Mouse (Mus musculus) myocyte (in vitro differentiated cells): ENCODE measurements at regions not wholly inside any gene's neighbourhood (a gene's known extent, or its start where the extent isn't known, plus 50 kb on each side); places are given as distances from the start of the nearest gene placed in this dataset.

ENCODE experiments used
- H3K27me3 ChIP-seq: one replicate; pipeline ENCODE4 v1.6.1; 2011; ENCODE audit not compliant: control insufficient read depth, insufficient read depth, insufficient read length
- H3K36me3 ChIP-seq: one replicate; pipeline ENCODE4 v1.6.1; 2011; ENCODE audit not compliant: control insufficient read depth, insufficient read depth
- H3K4me2 ChIP-seq: one replicate; pipeline ENCODE4 v1.6.1; 2011; ENCODE audit warnings: low read depth, control low read depth
- H3K4me3 ChIP-seq: one replicate; pipeline ENCODE4 v1.5.1; 2011; ENCODE audit warnings: mild to moderate bottlenecking, control low read depth, moderate library complexity
- H3K79me2 ChIP-seq: one replicate; pipeline ENCODE4 v1.6.1; 2011; ENCODE audit not compliant: control insufficient read depth, insufficient read depth
- H3ac ChIP-seq: one replicate; pipeline ENCODE4 v1.6.1; 2011; ENCODE audit not compliant: control insufficient read depth, insufficient read length
- CEBPB ChIP-seq: IDR thresholded peaks from 2 replicates; pipeline ENCODE4 v1.6.1; 2011; ENCODE audit warnings: mild to moderate bottlenecking, moderate library complexity; ENCODE audit not compliant: poor library complexity, insufficient read depth, severe bottlenecking
- E2F4 ChIP-seq: IDR thresholded peaks from one replicate; pipeline ENCODE4 v1.6.1; 2011; ENCODE audit warnings: mild to moderate bottlenecking, control low read depth, moderate library complexity; ENCODE audit not compliant: insufficient read depth
- MAX ChIP-seq: IDR thresholded peaks from one replicate; pipeline ENCODE4 v1.6.1; 2011; ENCODE audit warnings: low read depth, mild to moderate bottlenecking, control low read depth
- MYOD1 ChIP-seq, 3 experiments: IDR thresholded peaks; one replicate each; pipeline ENCODE4 v1.6.1; 2011; ENCODE audit warnings: control low read depth in 2 of 3, low read depth in 2 of 3, mild to moderate bottlenecking in 2 of 3, moderate library complexity in 1 of 3; ENCODE audit not compliant: insufficient read length in 2 of 3, control insufficient read depth in 1 of 3
- MYOG ChIP-seq, 3 experiments: IDR thresholded peaks; one replicate each; pipeline ENCODE4 v1.6.1; 2011; ENCODE audit warnings: control low read depth in 2 of 3, low read depth in 2 of 3, mild to moderate bottlenecking in 2 of 3; ENCODE audit not compliant: insufficient read length in 2 of 3, control insufficient read depth in 1 of 3, insufficient read depth in 1 of 3
- POLR2A ChIP-seq: IDR thresholded peaks from one replicate; pipeline ENCODE4 v1.6.1; 2011; ENCODE audit warnings: low read depth, mild to moderate bottlenecking, control low read depth, moderate library complexity; ENCODE audit not compliant: insufficient read length
- POLR2AphosphoS2 ChIP-seq: IDR thresholded peaks from one replicate; pipeline ENCODE4 v1.6.1; 2011; ENCODE audit warnings: low read depth, control low read depth; ENCODE audit not compliant: insufficient read length
- REST ChIP-seq: IDR thresholded peaks from one replicate; pipeline ENCODE4 v1.6.1; 2011; ENCODE audit warnings: mild to moderate bottlenecking, control low read depth, moderate library complexity; ENCODE audit not compliant: insufficient read depth, insufficient read length
- SRF ChIP-seq: IDR thresholded peaks from one replicate; pipeline ENCODE4 v1.6.1; 2011; ENCODE audit warnings: low read depth; ENCODE audit not compliant: control insufficient read depth, insufficient read length
- TCF12 ChIP-seq: IDR thresholded peaks from one replicate; pipeline ENCODE4 v1.6.1; 2011; ENCODE audit warnings: mild to moderate bottlenecking, control low read depth; ENCODE audit not compliant: poor library complexity, insufficient read depth, severe bottlenecking
- TCF3 ChIP-seq: IDR thresholded peaks from one replicate; pipeline ENCODE4 v1.6.1; 2011; ENCODE audit warnings: low read depth, control low read depth; ENCODE audit not compliant: insufficient read length
- USF1 ChIP-seq: IDR thresholded peaks from one replicate; pipeline ENCODE4 v1.6.1; 2011; ENCODE audit warnings: low read depth, mild to moderate bottlenecking, control low read depth, moderate library complexity

- TF ChIP-seq TCF3 (no peak), MYOD1 (IDR thresholded peaks at IDR 0.05; ENCODE audit: control insufficient read depth in 1 of 3, insufficient read length in 2 of 3, low read depth in 2 of 3) (no peak), POLR2AphosphoS2 (no peak), REST (no peak), TCF12 (no peak), MAX (no peak), MYOG (IDR thresholded peaks at IDR 0.05; ENCODE audit: control insufficient read depth in 1 of 3, insufficient read depth in 1 of 3, insufficient read length in 2 of 3, low read depth in 2 of 3) (no peak), SRF (no peak), E2F4 (no peak), POLR2A (no peak), USF1 (no peak), CEBPB (no peak)
- no peak overlapping the region for H3K4me2 ChIP-seq
- H3K27me3 ChIP-seq: no peaks in the 10 kb centered on the region
- no peak overlapping the region for H3K4me3 ChIP-seq
- no peaks in the 10 kb centered on the region for H3K79me2 ChIP-seq
- H3ac ChIP-seq: no peak overlapping the region
- no peaks in the 10 kb centered on the region for H3K36me3 ChIP-seq
Observed at GRCm38 (mm10) chr4:142578536-142578935, 339.3 kb upstream of the Kazn start.

GRCm38 (mm10) chr4:142577519-142577918 lies 338.3 kb upstream of the Kazn start:
- TF ChIP-seq MYOD1 (IDR thresholded peaks at IDR 0.05; ENCODE audit: control insufficient read depth in 1 of 3, insufficient read length in 2 of 3, low read depth in 2 of 3): no peak
- TF ChIP-seq POLR2AphosphoS2: no peak
- TF ChIP-seq E2F4: no peak
- TF ChIP-seq USF1: no peak
- TF ChIP-seq MAX: no peak
- no peak for TF ChIP-seq SRF
- no peak for TF ChIP-seq TCF3
- TF ChIP-seq CEBPB: no peak
- no peak for TF ChIP-seq REST
- TF ChIP-seq TCF12: no peak
- no peak for TF ChIP-seq MYOG (IDR thresholded peaks at IDR 0.05; ENCODE audit: control insufficient read depth in 1 of 3, insufficient read depth in 1 of 3, insufficient read length in 2 of 3, low read depth in 2 of 3)
- TF ChIP-seq POLR2A: no peak
- no peak overlapping the region for H3K4me2 ChIP-seq

GRCm38 (mm10) chr4:142574528-142574927 lies 335.3 kb upstream of the Kazn start:
- Histone ChIP-seq H3K27me3 (no peaks in the 10 kb centered on the region), H3K79me2 (no peaks in the 10 kb centered on the region), H3K36me3 (no peaks in the 10 kb centered on the region), H3ac (no peak overlapping the region), H3K4me2 (no peak overlapping the region), H3K4me3 (no peak overlapping the region)
- TF ChIP-seq MYOD1 (IDR thresholded peaks at IDR 0.05; ENCODE audit: control insufficient read depth in 1 of 3, insufficient read length in 2 of 3, low read depth in 2 of 3) (no peak), TCF12 (no peak), CEBPB (no peak), POLR2AphosphoS2 (no peak), E2F4 (no peak), REST (no peak), MAX (no peak), TCF3 (no peak), SRF (no peak), MYOG (IDR thresholded peaks at IDR 0.05; ENCODE audit: control insufficient read depth in 1 of 3, insufficient read depth in 1 of 3, insufficient read length in 2 of 3, low read depth in 2 of 3) (no peak), USF1 (no peak), POLR2A (no peak)

More at GRCm38 (mm10) chr4:142577519-142577918, 338.3 kb upstream of the Kazn start:
- Histone ChIP-seq H3K36me3 (no peaks in the 10 kb centered on the region), H3K27me3 (no peaks in the 10 kb centered on the region), H3K79me2 (no peaks in the 10 kb centered on the region), H3K4me3 (no peak overlapping the region), H3ac (no peak overlapping the region)

- H3K4me2 ChIP-seq: no peak overlapping the region
- H3K79me2 ChIP-seq: no peaks in the 10 kb centered on the region
- no peak overlapping the region for H3ac ChIP-seq
- H3K27me3 ChIP-seq: no peaks in the 10 kb centered on the region
- no peaks in the 10 kb centered on the region for H3K36me3 ChIP-seq
- no peak overlapping the region for H3K4me3 ChIP-seq
- no peak for TF ChIP-seq MYOG (IDR thresholded peaks at IDR 0.05; ENCODE audit: control insufficient read depth in 1 of 3, insufficient read depth in 1 of 3, insufficient read length in 2 of 3, low read depth in 2 of 3)
Observed at GRCm38 (mm10) chr4:142570712-142571111, 331.5 kb upstream of the Kazn start.

- H3ac ChIP-seq: no peak overlapping the region
- no peak overlapping the region for H3K4me3 ChIP-seq
- no peaks in the 10 kb centered on the region for H3K79me2 ChIP-seq
- no peak overlapping the region for H3K4me2 ChIP-seq
- no peaks in the 10 kb centered on the region for H3K36me3 ChIP-seq
- H3K27me3 ChIP-seq: no peaks in the 10 kb centered on the region
- TF ChIP-seq MYOD1 (IDR thresholded peaks at IDR 0.05; ENCODE audit: control insufficient read depth in 1 of 3, insufficient read length in 2 of 3, low read depth in 2 of 3) (no peak), USF1 (no peak), MYOG (IDR thresholded peaks at IDR 0.05; ENCODE audit: control insufficient read depth in 1 of 3, insufficient read depth in 1 of 3, insufficient read length in 2 of 3, low read depth in 2 of 3) (no peak), POLR2AphosphoS2 (no peak), CEBPB (no peak), REST (no peak), POLR2A (no peak), MAX (no peak), TCF3 (no peak), SRF (no peak), E2F4 (no peak), TCF12 (no peak)
Observed at GRCm38 (mm10) chr4:142568556-142568955, 329.4 kb upstream of the Kazn start.
